Mouse (Mus musculus): ENCODE results near the gene Stox2. TPM values are rescaled to one million over a fixed set of nuclear protein-coding genes. Genes with fewer than 3 reads are reported as not detected.

Gene Stox2
- total and polyA plus RNA-seq, 3 experiments: 0.27 TPM; not detected in 2

GRCm38 (mm10) chr8:47208246-47208645 is 237.9 kb downstream of the Stox2 start:
- ATAC-seq (ENCODE audit: extremely low read depth, insufficient number of reproducible peaks, low FRiP score, poor library complexity, severe bottlenecking): no peak
- no peak for DNase-seq (ENCODE audit: low spot score)
- TF ChIP-seq POLR2AphosphoS5 (IDR thresholded peaks at IDR 0.05; ENCODE audit: insufficient replicate concordance, low read depth, low read length) (no peak), CTCF (IDR thresholded peaks at IDR 0.05; ENCODE audit: low read depth, low read length) (no peak), GATA1 (IDR thresholded peaks at IDR 0.05; ENCODE audit: borderline replicate concordance, low read length) (no peak), GATA2 (IDR thresholded peaks at IDR 0.05; ENCODE audit: borderline replicate concordance, low read depth, low read length) (no peak), TAL1 (conservative IDR thresholded peaks at IDR 0.05; ENCODE audit: low read depth, low read length) (no peak)
- H3K4me1 ChIP-seq (ENCODE audit: insufficient read depth, low read depth, low read length): no peaks in the 10 kb centered on the region
- no peaks in the 10 kb centered on the region for H3K27me3 ChIP-seq (ENCODE audit: insufficient read depth, low read length)
- H3K9me3 ChIP-seq (replicated peaks): no peaks in the 10 kb centered on the region
- no peak overlapping the region for H3K4me3 ChIP-seq (ENCODE audit: low read depth, low read length)
- no peaks in the 10 kb centered on the region for H3K36me3 ChIP-seq (replicated peaks)

DNA sequence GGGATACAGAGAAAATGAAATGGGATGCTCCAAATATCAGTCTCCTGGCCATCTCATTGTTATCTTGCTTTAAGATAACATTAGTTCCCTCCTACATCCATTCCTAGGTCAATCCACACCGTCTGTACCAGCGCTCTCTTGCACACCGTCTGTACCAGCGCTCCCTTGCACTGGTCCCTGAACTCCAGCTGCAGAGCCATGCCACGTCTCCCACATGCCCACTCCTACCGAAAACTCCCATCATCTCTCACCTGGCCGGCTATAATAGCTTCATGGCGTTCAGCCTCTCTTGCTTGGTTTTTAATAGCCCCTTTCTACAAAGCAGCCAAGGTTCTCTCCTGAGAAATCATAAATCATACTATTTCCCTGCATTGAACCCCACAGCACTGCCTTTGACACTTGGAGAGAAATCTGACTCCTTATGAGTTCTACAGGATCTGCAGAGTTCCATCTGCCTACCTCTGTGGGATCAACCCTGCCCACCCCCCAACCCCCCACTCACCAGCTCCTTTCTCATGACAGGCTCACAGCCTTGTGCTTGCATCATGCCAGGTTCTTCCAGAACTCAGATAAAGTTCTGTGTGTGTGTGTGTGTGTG is 239.4 kb downstream of the Stox2 start:
- Histone ChIP-seq H3K27me3 (ENCODE audit: insufficient read depth, low read length) (no peaks in the 10 kb centered on the region), H3K36me3 (replicated peaks) (no peaks in the 10 kb centered on the region), H3K4me3 (ENCODE audit: low read depth, low read length) (no peak overlapping the region), H3K4me1 (ENCODE audit: insufficient read depth, low read depth, low read length) (no peaks in the 10 kb centered on the region), H3K9me3 (replicated peaks) (no peaks in the 10 kb centered on the region)
- ATAC-seq (ENCODE audit: extremely low read depth, insufficient number of reproducible peaks, low FRiP score, poor library complexity, severe bottlenecking): no peak
- no peak for DNase-seq (ENCODE audit: low spot score)
- TF ChIP-seq TAL1 (conservative IDR thresholded peaks at IDR 0.05; ENCODE audit: low read depth, low read length) (no peak), GATA2 (IDR thresholded peaks at IDR 0.05; ENCODE audit: borderline replicate concordance, low read depth, low read length) (no peak), CTCF (IDR thresholded peaks at IDR 0.05; ENCODE audit: low read depth, low read length) (no peak), POLR2AphosphoS5 (IDR thresholded peaks at IDR 0.05; ENCODE audit: insufficient replicate concordance, low read depth, low read length) (no peak), GATA1 (IDR thresholded peaks at IDR 0.05; ENCODE audit: borderline replicate concordance, low read length) (no peak)

GRCm38 (mm10) chr8:47205472-47205871 is 240.7 kb downstream of the Stox2 start:
- Histone ChIP-seq H3K9me3 (replicated peaks) (no peaks in the 10 kb centered on the region), H3K4me1 (ENCODE audit: insufficient read depth, low read depth, low read length) (no peaks in the 10 kb centered on the region), H3K36me3 (replicated peaks) (no peaks in the 10 kb centered on the region), H3K4me3 (ENCODE audit: low read depth, low read length) (no peak overlapping the region), H3K27me3 (ENCODE audit: insufficient read depth, low read length) (no peaks in the 10 kb centered on the region)
- no peak for TF ChIP-seq GATA1 (IDR thresholded peaks at IDR 0.05; ENCODE audit: borderline replicate concordance, low read length)
- TF ChIP-seq CTCF (IDR thresholded peaks at IDR 0.05; ENCODE audit: low read depth, low read length): no peak
- DNase-seq (ENCODE audit: low spot score): no peak
- ATAC-seq (ENCODE audit: extremely low read depth, insufficient number of reproducible peaks, low FRiP score, poor library complexity, severe bottlenecking): no peak

DNA sequence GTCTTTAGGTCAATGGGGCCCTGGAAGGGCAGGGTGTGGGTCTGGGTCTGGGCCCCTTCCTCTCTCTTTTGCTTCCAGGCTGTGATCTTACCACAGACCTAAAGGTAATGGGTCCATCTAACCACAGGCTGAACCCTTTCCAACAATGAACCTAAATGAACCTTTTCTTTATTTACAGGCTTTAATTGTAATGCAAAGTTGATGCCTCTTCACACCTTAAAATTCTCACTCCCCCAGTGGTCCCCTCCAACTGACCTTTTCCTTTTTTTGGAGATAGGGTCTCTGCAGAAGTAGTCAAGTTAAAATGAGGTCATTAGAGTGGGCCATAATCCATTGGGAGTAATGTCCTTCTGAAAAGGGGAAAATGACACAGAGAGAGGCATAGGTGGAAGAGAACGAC is 249.8 kb downstream of the Stox2 start:
- Histone ChIP-seq H3K4me1 (ENCODE audit: insufficient read depth, low read depth, low read length) (no peaks in the 10 kb centered on the region), H3K4me3 (ENCODE audit: low read depth, low read length) (no peak overlapping the region), H3K27me3 (ENCODE audit: insufficient read depth, low read length) (no peaks in the 10 kb centered on the region; the same call in 1 of the 2 replicates), H3K36me3 (replicated peaks) (no peaks in the 10 kb centered on the region), H3K9me3 (replicated peaks) (no peaks in the 10 kb centered on the region)
- TF ChIP-seq GATA1 (IDR thresholded peaks at IDR 0.05; ENCODE audit: borderline replicate concordance, low read length) (no peak), CTCF (IDR thresholded peaks at IDR 0.05; ENCODE audit: low read depth, low read length) (no peak), TAL1 (conservative IDR thresholded peaks at IDR 0.05; ENCODE audit: low read depth, low read length) (no peak), GATA2 (IDR thresholded peaks at IDR 0.05; ENCODE audit: borderline replicate concordance, low read depth, low read length) (no peak), POLR2AphosphoS5 (IDR thresholded peaks at IDR 0.05; ENCODE audit: insufficient replicate concordance, low read depth, low read length) (no peak)
- DNase-seq (ENCODE audit: low spot score): no peak
- no peak for ATAC-seq (ENCODE audit: extremely low read depth, insufficient number of reproducible peaks, low FRiP score, poor library complexity, severe bottlenecking)

- no peaks in the 10 kb centered on the region for H3K36me3 ChIP-seq (replicated peaks)
- no peaks in the 10 kb centered on the region; the same call in 1 of the 2 replicates for H3K27me3 ChIP-seq (ENCODE audit: insufficient read depth, low read length)
- H3K9me3 ChIP-seq (replicated peaks): no peaks in the 10 kb centered on the region
- H3K4me3 ChIP-seq (ENCODE audit: low read depth, low read length): no peak overlapping the region
- TF ChIP-seq POLR2AphosphoS5 (IDR thresholded peaks at IDR 0.05; ENCODE audit: insufficient replicate concordance, low read depth, low read length): no peak
- no peak for TF ChIP-seq GATA2 (IDR thresholded peaks at IDR 0.05; ENCODE audit: borderline replicate concordance, low read depth, low read length)
- TF ChIP-seq CTCF (IDR thresholded peaks at IDR 0.05; ENCODE audit: low read depth, low read length): no peak
- TF ChIP-seq TAL1 (conservative IDR thresholded peaks at IDR 0.05; ENCODE audit: low read depth, low read length): no peak
- TF ChIP-seq GATA1 (IDR thresholded peaks at IDR 0.05; ENCODE audit: borderline replicate concordance, low read length): no peak
- DNase-seq (ENCODE audit: low spot score) (no peak), ATAC-seq (ENCODE audit: extremely low read depth, insufficient number of reproducible peaks, low FRiP score, poor library complexity, severe bottlenecking) (no peak)
- no peaks in the 10 kb centered on the region for H3K4me1 ChIP-seq (ENCODE audit: insufficient read depth, low read depth, low read length)
These were observed 252.7 kb downstream of the Stox2 start for GRCm38 (mm10) chr8:47193321-47193996.

DNA sequence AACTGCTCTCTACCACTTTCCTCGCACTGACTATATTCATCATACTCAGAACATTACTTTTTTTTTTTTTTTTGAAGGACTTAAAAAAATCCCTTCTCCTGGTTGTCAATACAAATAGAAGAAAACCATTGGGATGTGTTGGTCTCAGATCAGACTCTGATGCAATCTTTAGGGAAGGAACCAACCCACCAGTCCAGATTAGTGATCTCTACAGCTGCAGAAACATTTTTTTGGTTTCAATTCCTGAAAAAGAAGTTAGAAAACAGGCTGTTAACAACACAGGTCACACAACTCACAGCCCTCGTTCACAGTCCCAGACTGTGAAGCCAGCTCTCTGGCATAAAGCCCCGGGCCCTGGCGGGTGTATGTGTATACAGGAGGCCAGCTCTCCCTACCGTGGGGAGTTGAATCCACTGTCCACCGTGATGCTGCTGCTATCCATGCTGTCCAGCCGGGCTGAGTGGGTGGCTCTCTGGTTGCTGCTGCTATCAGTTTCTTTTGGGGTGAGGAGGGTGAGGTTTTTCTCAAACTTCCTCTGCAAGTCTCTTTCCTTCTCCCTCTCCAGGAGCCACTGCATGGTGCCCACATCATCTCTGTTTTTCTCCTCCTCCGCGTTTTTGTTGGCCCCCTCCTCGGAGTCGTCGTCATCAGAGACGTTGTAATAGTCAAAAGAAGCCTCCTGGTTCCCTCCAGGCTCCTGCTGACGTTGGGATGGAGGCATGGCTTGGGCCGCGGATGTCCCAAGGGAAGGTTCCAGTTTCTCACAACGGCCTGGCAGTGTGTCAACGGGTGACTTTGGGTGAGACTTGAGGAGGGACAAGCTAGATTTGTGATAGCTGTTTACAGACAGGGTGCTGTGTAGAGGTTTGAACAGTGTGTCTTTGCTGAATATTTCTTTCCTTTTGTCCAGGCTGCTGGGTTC is 254.5 kb downstream of the Stox2 start:
- ATAC-seq (ENCODE audit: extremely low read depth, insufficient number of reproducible peaks, low FRiP score, poor library complexity, severe bottlenecking) (no peak), DNase-seq (ENCODE audit: low spot score) (no peak)
- no peaks in the 10 kb centered on the region for H3K9me3 ChIP-seq (replicated peaks)
- H3K4me1 ChIP-seq (ENCODE audit: insufficient read depth, low read depth, low read length): no peaks in the 10 kb centered on the region
- H3K27me3 ChIP-seq (ENCODE audit: insufficient read depth, low read length): no peaks in the 10 kb centered on the region; the same call in 1 of the 2 replicates
- TF ChIP-seq TAL1 (conservative IDR thresholded peaks at IDR 0.05; ENCODE audit: low read depth, low read length): no peak
- no peak for TF ChIP-seq POLR2AphosphoS5 (IDR thresholded peaks at IDR 0.05; ENCODE audit: insufficient replicate concordance, low read depth, low read length)
- TF ChIP-seq GATA2 (IDR thresholded peaks at IDR 0.05; ENCODE audit: borderline replicate concordance, low read depth, low read length): no peak
- no peak for TF ChIP-seq CTCF (IDR thresholded peaks at IDR 0.05; ENCODE audit: low read depth, low read length)
- no peak for TF ChIP-seq GATA1 (IDR thresholded peaks at IDR 0.05; ENCODE audit: borderline replicate concordance, low read length)
- H3K4me3 ChIP-seq (ENCODE audit: low read depth, low read length): no peak overlapping the region
- no peaks in the 10 kb centered on the region for H3K36me3 ChIP-seq (replicated peaks)

All from G1E (cell line).